Comparison of ENCODE assay signal across 9 mouse cellular contexts in genomic region chr1:154729269-154729980, GRCm38 (mm10).
DNase-seq lines count a peak whose midpoint lies in the region; ATAC-seq and TF ChIP-seq lines count a peak whose summit lies in the region.
"Had no signal": no experiment of that assay in that cellular context is flagged by ENCODE, and none has a peak within 500 bp of the region (broad histone marks: within the 10 kb centered on the region; RNA-seq: fewer than 3 reads in every experiment).

No protein-coding gene starts in this region.

- no peak for TF ChIP-seq EP300 in MEL (IDR thresholded peaks at IDR 0.05; ENCODE audit: low read depth in 1 of 2, low read length in 2 of 2)

- no peaks in the 10 kb centered on the region for H3K9me3 ChIP-seq in MEL (replicated peaks; ENCODE audit: insufficient read depth, low read length)
- H3K9me3 ChIP-seq in forebrain, embryonic 15.5 days, result no peaks in the 10 kb centered on the region
- no peaks in the 10 kb centered on the region for H3K9me3 ChIP-seq in limb, embryonic 10.5 days (replicated peaks)
- H3K9me3 ChIP-seq: heart, embryonic 15.5 days had no signal

- TF ChIP-seq RAD21 in MEL (IDR thresholded peaks at IDR 0.05; ENCODE audit: low read depth, low read length), result peak; percentile 87

- no peak overlapping the region for H3K9ac ChIP-seq in MEL (ENCODE audit: control insufficient read depth, low read depth, low read length, poor library complexity, severe bottlenecking)
- no peak overlapping the region for H3K9ac ChIP-seq in forebrain, embryonic 15.5 days (replicated peaks)
- H3K9ac ChIP-seq: heart, embryonic 15.5 days had no signal

- no peak for TF ChIP-seq POLR2A in MEL (IDR thresholded peaks at IDR 0.05; ENCODE audit: control insufficient read depth in 1 of 2, insufficient read depth in 1 of 2, low read depth in 1 of 2, low read length in 2 of 2, poor library complexity in 1 of 2)

- TF ChIP-seq CTCF in MEL (IDR thresholded peaks at IDR 0.05 in 2 of 3, conservative IDR thresholded peaks at IDR 0.05 in 1 of 3; ENCODE audit: control insufficient read depth in 1 of 3, insufficient read depth in 1 of 3, low read depth in 2 of 3, low read length in 3 of 3, poor library complexity in 1 of 3, severe bottlenecking in 1 of 3), result peak; percentile 56 to 74 (median 63)

- no peak overlapping the region for H3K27ac ChIP-seq in MEL (ENCODE audit: control insufficient read depth, low read depth, low read length)
- H3K27ac ChIP-seq in forebrain, embryonic 15.5 days (replicated peaks), result peak overlapping the region; percentile 45
- H3K27ac ChIP-seq in limb, embryonic 10.5 days, result no peak overlapping the region
- H3K27ac ChIP-seq: heart, embryonic 15.5 days had no signal

- 0 out of 2 replicates have a peak, but pooled peaks have one; percentile 17 for ATAC-seq in forebrain, embryonic 15.5 days (replicated peaks)
- no peak for ATAC-seq in inflammation-experienced regulatory T-cells, adult 6 months

- no peaks in the 10 kb centered on the region for H3K4me1 ChIP-seq in MEL (ENCODE audit: control insufficient read depth in 1 of 2, insufficient read depth in 2 of 2, low read length in 2 of 2)
- H3K4me1 ChIP-seq in forebrain, embryonic 15.5 days, result peaks cover 30% of the 10 kb centered on the region
- H3K4me1 ChIP-seq in limb, embryonic 10.5 days, result peaks cover 16% of the 10 kb centered on the region

- DNase-seq in A20 (ENCODE audit: low read depth, low spot score) (peak; percentile 59), MEL (ENCODE audit: low read depth, low spot score) (peak; percentile 69)
- DNase-seq in cerebellum, adult 11 months, result peak; percentile 72
- DNase-seq in kidney, adult 9 months, result peak; percentile 79
- peak; percentile 75 for DNase-seq in limb, embryonic 10.5 days (ENCODE audit: low spot score)
- DNase-seq in retina, postnatal 7 days (ENCODE audit: low read depth, low spot score), result peak; percentile 73

- no peak overlapping the region for H3K4me2 ChIP-seq in forebrain, embryonic 15.5 days (replicated peaks)
- H3K4me2 ChIP-seq: heart, embryonic 15.5 days had no signal

- 66% methylated on average over 6 of the region's 6 CpGs for WGBS in forebrain, embryonic 15.5 days
- 66% methylated on average over 6 of the region's 6 CpGs for WGBS in limb, embryonic 10.5 days

- H3K36me3 ChIP-seq in MEL (ENCODE audit: control insufficient read depth in 1 of 2, insufficient read depth in 2 of 2, low read length in 2 of 2), result no peaks in the 10 kb centered on the region
- H3K36me3 ChIP-seq in forebrain, embryonic 15.5 days, result no peaks in the 10 kb centered on the region
- H3K36me3 ChIP-seq in limb, embryonic 10.5 days, result no peaks in the 10 kb centered on the region
- H3K36me3 ChIP-seq: heart, embryonic 15.5 days had no signal

- no peaks in the 10 kb centered on the region for H3K27me3 ChIP-seq in MEL (ENCODE audit: control insufficient read depth in 1 of 2, insufficient read depth in 2 of 2, low read length in 2 of 2)
- peaks cover 20% of the 10 kb centered on the region for H3K27me3 ChIP-seq in forebrain, embryonic 15.5 days
- peaks cover 62% of the 10 kb centered on the region for H3K27me3 ChIP-seq in limb, embryonic 10.5 days (ENCODE audit: low read depth, poor library complexity, severe bottlenecking)

- H3K4me3 ChIP-seq in MEL (ENCODE audit: control insufficient read depth in 1 of 2, insufficient read depth in 1 of 2, low read depth in 2 of 2, low read length in 2 of 2), result no peak overlapping the region
- H3K4me3 ChIP-seq in forebrain, embryonic 15.5 days, result no peak overlapping the region
- H3K4me3 ChIP-seq in limb, embryonic 10.5 days, result no peak overlapping the region
- H3K4me3 ChIP-seq: heart, embryonic 15.5 days had no signal

- no peaks in the 10 kb centered on the region for H3K79me2 ChIP-seq in MEL (ENCODE audit: control insufficient read depth, insufficient read depth, low read length, poor library complexity)

TF ChIP-seq in MEL, 35 proteins besides CTCF, POLR2A, EP300 and RAD21:
- TF ChIP-seq ZNF384 (IDR thresholded peaks at IDR 0.05; ENCODE audit: low read depth, low read length) (no peak), MEF2A (IDR thresholded peaks at IDR 0.05; ENCODE audit: extremely low read depth, insufficient replicate concordance, low read depth, low read length, poor library complexity, severe bottlenecking) (no peak), ZKSCAN1 (IDR thresholded peaks at IDR 0.05; ENCODE audit: low read depth, low read length) (no peak), RCOR1 (IDR thresholded peaks at IDR 0.05; ENCODE audit: low read depth, low read length) (no peak), USF1 (IDR thresholded peaks at IDR 0.05; ENCODE audit: low read depth, low read length) (no peak), GABPA (IDR thresholded peaks at IDR 0.05; ENCODE audit: low read depth, low read length) (no peak), POLR2AphosphoS2 (IDR thresholded peaks at IDR 0.05; ENCODE audit: low read length) (no peak), E2F4 (IDR thresholded peaks at IDR 0.05; ENCODE audit: borderline replicate concordance, low read depth, low read length) (no peak), UBTF (IDR thresholded peaks at IDR 0.05; ENCODE audit: borderline replicate concordance, insufficient read depth, low read depth, low read length) (no peak), ZC3H11A (IDR thresholded peaks at IDR 0.05; ENCODE audit: low read depth, low read length) (peak; percentile 73), JUND (IDR thresholded peaks at IDR 0.05; ENCODE audit: low read depth, low read length) (no peak), ELF1 (IDR thresholded peaks at IDR 0.05; ENCODE audit: low read depth, low read length) (no peak), USF2 (IDR thresholded peaks at IDR 0.05; ENCODE audit: borderline replicate concordance in 1 of 2, insufficient read depth in 1 of 2, low read depth in 1 of 2, low read length in 2 of 2) (no peak), SMC3 (IDR thresholded peaks at IDR 0.05; ENCODE audit: low read depth, low read length) (peak; percentile 82)
